Mouse (Mus musculus): ENCODE data around the gene Tor1aip2.
A peak's percentile ranks its signal among the peaks of the same experiment; 100 is the strongest.

DNA sequence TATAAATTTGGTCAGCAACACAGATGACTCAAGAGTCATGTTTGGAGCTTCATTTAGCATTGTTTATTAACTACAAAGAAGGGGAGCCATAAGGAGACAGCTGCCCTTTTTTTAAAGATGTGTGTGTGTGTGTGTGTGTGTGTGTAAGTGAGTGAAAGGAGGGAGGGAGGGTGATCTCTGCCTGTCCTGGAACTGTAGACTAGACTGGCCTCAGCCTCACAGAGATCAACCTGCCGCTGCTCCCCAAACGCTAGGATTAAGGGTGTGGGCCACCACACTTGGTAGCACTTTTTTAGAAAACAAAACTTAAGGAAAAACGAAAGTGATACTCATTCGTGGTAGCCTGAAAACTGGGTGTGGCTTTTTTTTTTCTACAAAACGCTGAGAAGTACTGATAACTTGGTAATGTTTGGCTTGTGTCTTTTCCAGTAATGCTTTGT is 2.0 kb downstream of the Tor1aip2 start:
- no peak for TF ChIP-seq E2F4 (IDR thresholded peaks at IDR 0.05; ENCODE audit: insufficient replicate concordance, low read depth, low read length)
- TF ChIP-seq CTCF (conservative IDR thresholded peaks at IDR 0.05 in 1 of 2, IDR thresholded peaks at IDR 0.05 in 1 of 2; ENCODE audit: low read depth in 2 of 2, low read length in 2 of 2): no peak
- TF ChIP-seq MAZ (IDR thresholded peaks at IDR 0.05; ENCODE audit: low read depth, low read length): 0 out of 2 replicates have a peak, but pooled peaks have one; percentile 51
- TF ChIP-seq USF1 (IDR thresholded peaks at IDR 0.05; ENCODE audit: low read depth, low read length): no peak
- no peak for TF ChIP-seq ZKSCAN1 (IDR thresholded peaks at IDR 0.05; ENCODE audit: borderline replicate concordance, low read depth, low read length)
- no peak for TF ChIP-seq MAX (IDR thresholded peaks at IDR 0.05; ENCODE audit: low read length)
- no peak for TF ChIP-seq CHD2 (IDR thresholded peaks at IDR 0.05; ENCODE audit: low read length)
